Mouse (Mus musculus): Measurements from ENCODE around the gene Ctsf.
A peak's percentile ranks its signal among the peaks of the same experiment; 100 is the strongest.
"Not testable (repeated sequence)": the region's sequence is repeated elsewhere in the genome, so short reads cannot be mapped to it uniquely, and the experiment has no call there.

The Ctsf gene

GRCm38 (mm10) chr19:4854552-4855469 is at the start of gene Ctsf:
Gene Ctsf, plus strand, starts transcription at chr19:4855130.
- H3K27me3 ChIP-seq (ENCODE audit: insufficient read depth, low read length) = peaks cover 20% of the 10 kb centered on the region
- TF ChIP-seq POU5F1 (IDR thresholded peaks at IDR 0.05; ENCODE audit: borderline replicate concordance, low read length) = no peak
- no peak for TF ChIP-seq CTCF (conservative IDR thresholded peaks at IDR 0.05; ENCODE audit: low read length)
- no peak for TF ChIP-seq NANOG (IDR thresholded peaks at IDR 0.05; ENCODE audit: borderline replicate concordance, low read length)
- H3K9me3 ChIP-seq (ENCODE audit: low read length) = no peaks in the 10 kb centered on the region
- H3K4me3 ChIP-seq (replicated peaks; ENCODE audit: low read length) = peak within 1 kb of the TSS; percentile 83
- H3K36me3 ChIP-seq (ENCODE audit: insufficient read depth, low read length) = peaks cover 37% of the 10 kb centered on the region
- peaks cover 57% of the 10 kb centered on the region for H3K4me1 ChIP-seq (replicated peaks; ENCODE audit: low read depth, low read length)

- TF ChIP-seq NANOG (IDR thresholded peaks at IDR 0.05; ENCODE audit: borderline replicate concordance, low read length) (peak; percentile 94), CTCF (conservative IDR thresholded peaks at IDR 0.05; ENCODE audit: low read length) (no peak), POU5F1 (IDR thresholded peaks at IDR 0.05; ENCODE audit: borderline replicate concordance, low read length) (peak; percentile 97)
- peak overlapping the region; percentile 99 for H3K4me3 ChIP-seq (replicated peaks; ENCODE audit: low read length)
- H3K27me3 ChIP-seq (ENCODE audit: insufficient read depth, low read length) = no peaks in the 10 kb centered on the region
- H3K36me3 ChIP-seq (ENCODE audit: insufficient read depth, low read length) = peaks cover 43% of the 10 kb centered on the region
- peaks cover 43% of the 10 kb centered on the region for H3K4me1 ChIP-seq (replicated peaks; ENCODE audit: low read depth, low read length)
- no peaks in the 10 kb centered on the region for H3K9me3 ChIP-seq (ENCODE audit: low read length)
Observed at GRCm38 (mm10) chr19:4810309-4810708, 44.6 kb upstream of the Ctsf start.

GRCm38 (mm10) chr19:4810746-4811062 is 44.2 kb upstream of the Ctsf start:
- Histone ChIP-seq H3K4me1 (replicated peaks; ENCODE audit: low read depth, low read length) (peaks cover 39% of the 10 kb centered on the region), H3K9me3 (ENCODE audit: low read length) (no peaks in the 10 kb centered on the region), H3K27me3 (ENCODE audit: insufficient read depth, low read length) (no peaks in the 10 kb centered on the region), H3K4me3 (replicated peaks; ENCODE audit: low read length) (peak overlapping the region; percentile 99), H3K36me3 (ENCODE audit: insufficient read depth, low read length) (peaks cover 39% of the 10 kb centered on the region)
- TF ChIP-seq NANOG (IDR thresholded peaks at IDR 0.05; ENCODE audit: borderline replicate concordance, low read length) (no peak), POU5F1 (IDR thresholded peaks at IDR 0.05; ENCODE audit: borderline replicate concordance, low read length) (no peak), CTCF (conservative IDR thresholded peaks at IDR 0.05; ENCODE audit: low read length) (no peak)

GRCm38 (mm10) chr19:4811063-4811908 is 43.6 kb upstream of the Ctsf start, which contains the start of the genes Gm21992 and Rbm14:
Gene Gm21992, minus strand, starts transcription at chr19:4811612.
Gene Rbm14, minus strand, starts transcription at chr19:4811634.
- Histone ChIP-seq H3K4me3 (replicated peaks; ENCODE audit: low read length) (peak within 1 kb of the TSS; percentile 99), H3K4me1 (replicated peaks; ENCODE audit: low read depth, low read length) (peaks cover 33% of the 10 kb centered on the region)

GRCm38 (mm10) chr19:4811909-4812242 is 43.1 kb upstream of the Ctsf start:
- H3K9me3 ChIP-seq (ENCODE audit: low read length) = no peaks in the 10 kb centered on the region

More at GRCm38 (mm10) chr19:4811063-4811908, 43.6 kb upstream of the Ctsf start, which contains the start of the genes Gm21992 and Rbm14:
- H3K27me3 ChIP-seq (ENCODE audit: insufficient read depth, low read length) = no peaks in the 10 kb centered on the region
- TF ChIP-seq POU5F1 (IDR thresholded peaks at IDR 0.05; ENCODE audit: borderline replicate concordance, low read length) = no peak
- H3K36me3 ChIP-seq (ENCODE audit: insufficient read depth, low read length) = peaks cover 33% of the 10 kb centered on the region
- no peaks in the 10 kb centered on the region for H3K9me3 ChIP-seq (ENCODE audit: low read length)

GRCm38 (mm10) chr19:4812334-4812949 is 42.5 kb upstream of the Ctsf start:
- not testable (repeated sequence) for H3K27me3 ChIP-seq (ENCODE audit: insufficient read depth, low read length); H3K9me3 ChIP-seq (ENCODE audit: low read length)
- peak overlapping the region; percentile 99 for H3K4me3 ChIP-seq (replicated peaks; ENCODE audit: low read length)
- peaks cover 22% of the 10 kb centered on the region for H3K36me3 ChIP-seq (ENCODE audit: insufficient read depth, low read length)
- 0 out of 2 replicates have a peak, but pooled peaks have one; percentile 8 for TF ChIP-seq CTCF (conservative IDR thresholded peaks at IDR 0.05; ENCODE audit: low read length)
- H3K4me1 ChIP-seq (replicated peaks; ENCODE audit: low read depth, low read length) = peaks cover 27% of the 10 kb centered on the region

More at GRCm38 (mm10) chr19:4811909-4812242, 43.1 kb upstream of the Ctsf start:
- Histone ChIP-seq H3K4me1 (replicated peaks; ENCODE audit: low read depth, low read length) (peaks cover 27% of the 10 kb centered on the region), H3K4me3 (replicated peaks; ENCODE audit: low read length) (peak overlapping the region; percentile 99), H3K36me3 (ENCODE audit: insufficient read depth, low read length) (peaks cover 27% of the 10 kb centered on the region), H3K27me3 (ENCODE audit: insufficient read depth, low read length) (no peaks in the 10 kb centered on the region)
- TF ChIP-seq NANOG (IDR thresholded peaks at IDR 0.05; ENCODE audit: borderline replicate concordance, low read length) (no peak), CTCF (conservative IDR thresholded peaks at IDR 0.05; ENCODE audit: low read length) (no peak), POU5F1 (IDR thresholded peaks at IDR 0.05; ENCODE audit: borderline replicate concordance, low read length) (no peak)

GRCm38 (mm10) chr19:4813015-4813414 is 41.9 kb upstream of the Ctsf start:
- Histone ChIP-seq H3K4me3 (replicated peaks; ENCODE audit: low read length) (no peak overlapping the region; the same call in 1 of the 2 replicates), H3K27me3 (ENCODE audit: insufficient read depth, low read length) (no peaks in the 10 kb centered on the region), H3K36me3 (ENCODE audit: insufficient read depth, low read length) (peaks cover 16% of the 10 kb centered on the region), H3K4me1 (replicated peaks; ENCODE audit: low read depth, low read length) (peaks cover 24% of the 10 kb centered on the region), H3K9me3 (ENCODE audit: low read length) (no peaks in the 10 kb centered on the region)
- TF ChIP-seq POU5F1 (IDR thresholded peaks at IDR 0.05; ENCODE audit: borderline replicate concordance, low read length) = no peak
- TF ChIP-seq CTCF (conservative IDR thresholded peaks at IDR 0.05; ENCODE audit: low read length) = peak; percentile 71

GRCm38 (mm10) chr19:4817182-4817835 is 37.6 kb upstream of the Ctsf start:
- TF ChIP-seq POU5F1 (IDR thresholded peaks at IDR 0.05; ENCODE audit: borderline replicate concordance, low read length) = no peak
- no peak for TF ChIP-seq NANOG (IDR thresholded peaks at IDR 0.05; ENCODE audit: borderline replicate concordance, low read length)
- TF ChIP-seq CTCF (conservative IDR thresholded peaks at IDR 0.05; ENCODE audit: low read length) = no peak
- no peak overlapping the region for H3K4me3 ChIP-seq (replicated peaks; ENCODE audit: low read length)
- H3K36me3 ChIP-seq (ENCODE audit: insufficient read depth, low read length) = no peaks in the 10 kb centered on the region
- H3K9me3 ChIP-seq (ENCODE audit: low read length) = no peaks in the 10 kb centered on the region
- H3K4me1 ChIP-seq (replicated peaks; ENCODE audit: low read depth, low read length) = peaks cover 23% of the 10 kb centered on the region
- no peaks in the 10 kb centered on the region for H3K27me3 ChIP-seq (ENCODE audit: insufficient read depth, low read length)
